Mouse (Mus musculus): ENCODE results near the gene Fstl4. TPM values are rescaled to one million over a fixed set of nuclear protein-coding genes. Genes with fewer than 3 reads are reported as not detected.

Gene Fstl4
- polyA plus RNA-seq, 1 experiment: 0.07 TPM

- no peak overlapping the region for H3K4me3 ChIP-seq (replicated peaks)
- H3K4me1 ChIP-seq: no peaks in the 10 kb centered on the region
- no peak for TF ChIP-seq GATA1 (IDR thresholded peaks at IDR 0.05; ENCODE audit: borderline replicate concordance, low read length)
- no peak for TF ChIP-seq FLI1 (IDR thresholded peaks at IDR 0.05; ENCODE audit: low read length)
- H3K36me3 ChIP-seq (replicated peaks; ENCODE audit: low read length): no peaks in the 10 kb centered on the region
- peaks cover 4% of the 10 kb centered on the region for H3K9me3 ChIP-seq
- H3K27me3 ChIP-seq (replicated peaks): peaks cover 6% of the 10 kb centered on the region
Observed at GRCm38 (mm10) chr11:52740466-52740865, 24.0 kb upstream of the Fstl4 start.

- H3K27me3 ChIP-seq (replicated peaks): peaks cover 10% of the 10 kb centered on the region
- no peak for TF ChIP-seq GATA1 (IDR thresholded peaks at IDR 0.05; ENCODE audit: borderline replicate concordance, low read length)
- TF ChIP-seq FLI1 (IDR thresholded peaks at IDR 0.05; ENCODE audit: low read length): no peak
- no peaks in the 10 kb centered on the region for H3K36me3 ChIP-seq (replicated peaks; ENCODE audit: low read length)
- H3K4me3 ChIP-seq (replicated peaks): no peak overlapping the region
- H3K4me1 ChIP-seq: no peaks in the 10 kb centered on the region
- H3K9me3 ChIP-seq: 0 out of 2 replicates have a peak, but pooled peaks cover 1% of the 10 kb centered on the region
Observed at GRCm38 (mm10) chr11:52743956-52744355, 20.5 kb upstream of the Fstl4 start.

GRCm38 (mm10) chr11:52744593-52745450, 19.6 kb upstream of the Fstl4 start:
- Histone ChIP-seq H3K27me3 (replicated peaks) (peaks cover 10% of the 10 kb centered on the region), H3K4me3 (replicated peaks) (no peak overlapping the region), H3K4me1 (peaks cover 6% of the 10 kb centered on the region), H3K36me3 (replicated peaks; ENCODE audit: low read length) (no peaks in the 10 kb centered on the region), H3K9me3 (peaks cover 6% of the 10 kb centered on the region)
- TF ChIP-seq FLI1 (IDR thresholded peaks at IDR 0.05; ENCODE audit: low read length): no peak
- no peak for TF ChIP-seq GATA1 (IDR thresholded peaks at IDR 0.05; ENCODE audit: borderline replicate concordance, low read length)

- H3K27me3 ChIP-seq (replicated peaks): peaks cover 10% of the 10 kb centered on the region
Observed at GRCm38 (mm10) chr11:52747206-52747605, 17.2 kb upstream of the Fstl4 start.

GRCm38 (mm10) chr11:52747766-52748456, 16.5 kb upstream of the Fstl4 start:
- no peak overlapping the region for H3K4me3 ChIP-seq (replicated peaks)

More at GRCm38 (mm10) chr11:52747206-52747605, 17.2 kb upstream of the Fstl4 start:
- H3K36me3 ChIP-seq (replicated peaks; ENCODE audit: low read length): no peaks in the 10 kb centered on the region
- H3K4me1 ChIP-seq: peaks cover 11% of the 10 kb centered on the region
- TF ChIP-seq FLI1 (IDR thresholded peaks at IDR 0.05; ENCODE audit: low read length): no peak
- H3K4me3 ChIP-seq (replicated peaks): no peak overlapping the region
- H3K9me3 ChIP-seq: peaks cover 9% of the 10 kb centered on the region

GRCm38 (mm10) chr11:52749988-52750387, 14.4 kb upstream of the Fstl4 start:
- Histone ChIP-seq H3K4me3 (replicated peaks) (no peak overlapping the region), H3K4me1 (peaks cover 11% of the 10 kb centered on the region), H3K27me3 (replicated peaks) (peaks cover 7% of the 10 kb centered on the region), H3K36me3 (replicated peaks; ENCODE audit: low read length) (no peaks in the 10 kb centered on the region), H3K9me3 (peaks cover 9% of the 10 kb centered on the region)
- TF ChIP-seq FLI1 (IDR thresholded peaks at IDR 0.05; ENCODE audit: low read length) (no peak), GATA1 (IDR thresholded peaks at IDR 0.05; ENCODE audit: borderline replicate concordance, low read length) (no peak)

More at GRCm38 (mm10) chr11:52747766-52748456, 16.5 kb upstream of the Fstl4 start:
- no peaks in the 10 kb centered on the region for H3K36me3 ChIP-seq (replicated peaks; ENCODE audit: low read length)
- H3K9me3 ChIP-seq: peaks cover 9% of the 10 kb centered on the region
- H3K27me3 ChIP-seq (replicated peaks): peaks cover 10% of the 10 kb centered on the region
- peaks cover 11% of the 10 kb centered on the region for H3K4me1 ChIP-seq
- TF ChIP-seq GATA1 (IDR thresholded peaks at IDR 0.05; ENCODE audit: borderline replicate concordance, low read length) (no peak), FLI1 (IDR thresholded peaks at IDR 0.05; ENCODE audit: low read length) (no peak)

- peaks cover 5% of the 10 kb centered on the region for H3K27me3 ChIP-seq (replicated peaks)
- TF ChIP-seq GATA1 (IDR thresholded peaks at IDR 0.05; ENCODE audit: borderline replicate concordance, low read length) (no peak), FLI1 (IDR thresholded peaks at IDR 0.05; ENCODE audit: low read length) (no peak)
- no peaks in the 10 kb centered on the region for H3K36me3 ChIP-seq (replicated peaks; ENCODE audit: low read length)
- H3K4me1 ChIP-seq: peaks cover 11% of the 10 kb centered on the region
- no peak overlapping the region for H3K4me3 ChIP-seq (replicated peaks)
- H3K9me3 ChIP-seq: peaks cover 9% of the 10 kb centered on the region
Observed at GRCm38 (mm10) chr11:52752524-52752923, 11.9 kb upstream of the Fstl4 start.

- Histone ChIP-seq H3K9me3 (peaks cover 9% of the 10 kb centered on the region), H3K27me3 (replicated peaks) (peaks cover 5% of the 10 kb centered on the region), H3K36me3 (replicated peaks; ENCODE audit: low read length) (no peaks in the 10 kb centered on the region), H3K4me1 (peaks cover 11% of the 10 kb centered on the region), H3K4me3 (replicated peaks) (no peak overlapping the region)
- TF ChIP-seq GATA1 (IDR thresholded peaks at IDR 0.05; ENCODE audit: borderline replicate concordance, low read length) (no peak), FLI1 (IDR thresholded peaks at IDR 0.05; ENCODE audit: low read length) (no peak)
Observed at GRCm38 (mm10) chr11:52753261-52753660, 11.2 kb upstream of the Fstl4 start.

GRCm38 (mm10) chr11:52761800-52762199, 2.6 kb upstream of the Fstl4 start:
- Histone ChIP-seq H3K27me3 (replicated peaks) (peaks cover 43% of the 10 kb centered on the region), H3K4me3 (replicated peaks) (no peak overlapping the region), H3K9me3 (no peaks in the 10 kb centered on the region), H3K4me1 (0 out of 2 replicates have a peak, but pooled peaks cover 5% of the 10 kb centered on the region), H3K36me3 (replicated peaks; ENCODE audit: low read length) (no peaks in the 10 kb centered on the region)
- TF ChIP-seq FLI1 (IDR thresholded peaks at IDR 0.05; ENCODE audit: low read length) (no peak), GATA1 (IDR thresholded peaks at IDR 0.05; ENCODE audit: borderline replicate concordance, low read length) (no peak)

Data from megakaryocyte, embryonic 14.5 days (primary cell).